Mouse (Mus musculus) kidney, embryonic 16.5 days (tissue): ENCODE measurements around the gene Eif2a. TPM values are rescaled to one million over a fixed set of nuclear protein-coding genes. Genes with fewer than 3 reads are reported as not detected.

Experiments used
- ATAC-seq: fragments of 200-750 bp; cut with Nextera tagmentation; 2 replicates; pipeline ENCODE4 v1.8.0; 2017; ENCODE audit warnings: moderate TSS enrichment; ENCODE audit not compliant: low FRiP score, low TSS enrichment
- H3K27ac ChIP-seq: fragments of 300-500 bp; sonication (generic); 2 replicates; pipeline ENCODE4 v1.5.1; 2014; ENCODE audit warnings: low read length
- H3K27me3 ChIP-seq: fragments of 300-500 bp; sonication (generic); 2 replicates; pipeline ENCODE4 v1.6.1; 2014; ENCODE audit warnings: low read length, control low read depth, mixed read lengths; ENCODE audit not compliant: insufficient read depth
- H3K36me3 ChIP-seq: fragments of 300-500 bp; sonication (generic); 2 replicates; pipeline ENCODE4 v1.6.1; 2014; ENCODE audit warnings: low read length, control low read depth, mixed read lengths; ENCODE audit not compliant: insufficient read depth
- H3K4me1 ChIP-seq: fragments of 300-500 bp; sonication (generic); 2 replicates; pipeline ENCODE4 v1.6.1; 2014; ENCODE audit warnings: low read length, control low read depth, mixed read lengths; ENCODE audit not compliant: insufficient read depth
- H3K4me2 ChIP-seq: fragments of 300-500 bp; sonication (generic); replicated peaks from 2 replicates; pipeline ENCODE4 v1.6.1; 2014; ENCODE audit warnings: low read depth, low read length
- H3K4me3 ChIP-seq: fragments of 300-500 bp; sonication (generic); 2 replicates; pipeline ENCODE4 v1.5.1; 2014; ENCODE audit warnings: mild to moderate bottlenecking, low read length
- H3K9ac ChIP-seq: fragments of 300-500 bp; sonication (generic); replicated peaks from 2 replicates; pipeline ENCODE4 v1.6.1; 2014; ENCODE audit warnings: low read length
- H3K9me3 ChIP-seq: fragments of 300-500 bp; sonication (generic); 2 replicates; pipeline ENCODE4 v1.6.1; 2016; ENCODE audit warnings: low read length, control low read depth
- WGBS: fragments of 180-500 bp; shearing (Covaris S2); extraction: QIAGEN DNeasy Blood & Tissue Kit; methylation state at CpG from one replicate; pipeline ENCODE4 v1.1.7; 2014; 5-methylcytosine and 5-hydroxymethylcytosine counted together
- polyA plus RNA-seq: library from polyadenylated mRNA; unstranded; fragments of >200 nt; fragmentation: Nextera tagmentation; extraction: Ambion mirVana; gene quantifications from 2 replicates; pipeline ENCODE4 v1.2.1, GENCODE M21; 2015

The Eif2a gene
- polyA plus RNA-seq, 1 experiment from 2014 or later: 55.5 TPM

- H3K9me3 ChIP-seq: no peaks in the 10 kb centered on the region
- H3K4me2 ChIP-seq: no peak overlapping the region
- H3K27me3 ChIP-seq: no peaks in the 10 kb centered on the region
- H3K36me3 ChIP-seq: no peaks in the 10 kb centered on the region
- H3K4me3 ChIP-seq: no peak overlapping the region
- H3K9ac ChIP-seq: no peak overlapping the region
- H3K4me1 ChIP-seq: no peaks in the 10 kb centered on the region
- ATAC-seq: no peak
- no peak overlapping the region for H3K27ac ChIP-seq
Measured at GRCm38 (mm10) chr3:58504676-58505075, 20.9 kb upstream of the Eif2a start.

- Histone ChIP-seq H3K4me2 (no peak overlapping the region), H3K36me3 (no peaks in the 10 kb centered on the region)
- ATAC-seq: no peak
Measured at GRCm38 (mm10) chr3:58508020-58508750, 17.4 kb upstream of the Eif2a start.

GRCm38 (mm10) chr3:58511581-58511980, 14.0 kb upstream of the Eif2a start:
- no peak overlapping the region for H3K27ac ChIP-seq
- no peaks in the 10 kb centered on the region for H3K27me3 ChIP-seq
- no peak overlapping the region for H3K4me2 ChIP-seq
- no peak for ATAC-seq
- no peaks in the 10 kb centered on the region for H3K36me3 ChIP-seq
- no peak overlapping the region for H3K4me3 ChIP-seq
- H3K9ac ChIP-seq: no peak overlapping the region
- no peaks in the 10 kb centered on the region for H3K4me1 ChIP-seq
- H3K9me3 ChIP-seq: no peaks in the 10 kb centered on the region

More at GRCm38 (mm10) chr3:58508020-58508750, 17.4 kb upstream of the Eif2a start:
- H3K27me3 ChIP-seq: no peaks in the 10 kb centered on the region
- H3K4me1 ChIP-seq: no peaks in the 10 kb centered on the region
- H3K9ac ChIP-seq: no peak overlapping the region
- no peak overlapping the region for H3K27ac ChIP-seq
- WGBS: 85% methylated on average over 7 of the region's 7 CpGs
- H3K4me3 ChIP-seq: no peak overlapping the region
- no peaks in the 10 kb centered on the region for H3K9me3 ChIP-seq

- no peak overlapping the region for H3K9ac ChIP-seq
- H3K4me2 ChIP-seq: no peak overlapping the region
- no peaks in the 10 kb centered on the region for H3K36me3 ChIP-seq
- no peak overlapping the region for H3K4me3 ChIP-seq
- H3K9me3 ChIP-seq: no peaks in the 10 kb centered on the region
- ATAC-seq: no peak
- no peaks in the 10 kb centered on the region for H3K4me1 ChIP-seq
- 81% methylated on average over 3 of the region's 3 CpGs for WGBS
- H3K27ac ChIP-seq: no peak overlapping the region
- no peaks in the 10 kb centered on the region for H3K27me3 ChIP-seq
Measured at GRCm38 (mm10) chr3:58512740-58513139, 12.9 kb upstream of the Eif2a start.

GRCm38 (mm10) chr3:58513483-58513882, 12.1 kb upstream of the Eif2a start:
- Histone ChIP-seq H3K27ac (no peak overlapping the region), H3K9ac (no peak overlapping the region), H3K4me3 (no peak overlapping the region), H3K27me3 (no peaks in the 10 kb centered on the region), H3K4me1 (no peaks in the 10 kb centered on the region), H3K4me2 (no peak overlapping the region), H3K9me3 (no peaks in the 10 kb centered on the region), H3K36me3 (no peaks in the 10 kb centered on the region)
- WGBS: 85% methylated on average over 4 of the region's 4 CpGs
- no peak for ATAC-seq

GRCm38 (mm10) chr3:58515947-58516601, 9.5 kb upstream of the Eif2a start:
- no peak overlapping the region for H3K9ac ChIP-seq
- H3K4me1 ChIP-seq: no peaks in the 10 kb centered on the region
- ATAC-seq: no peak
- H3K36me3 ChIP-seq: 0 out of 2 replicates have a peak, but pooled peaks cover 2% of the 10 kb centered on the region
- H3K4me2 ChIP-seq: no peak overlapping the region
- H3K27ac ChIP-seq: no peak overlapping the region
- H3K27me3 ChIP-seq: no peaks in the 10 kb centered on the region
- no peaks in the 10 kb centered on the region for H3K9me3 ChIP-seq
- WGBS: 40% methylated on average over 1 of the region's 1 CpGs
- no peak overlapping the region for H3K4me3 ChIP-seq

- H3K4me2 ChIP-seq: no peak overlapping the region
- H3K36me3 ChIP-seq: peaks cover 7% of the 10 kb centered on the region
- no peaks in the 10 kb centered on the region for H3K4me1 ChIP-seq
- H3K9ac ChIP-seq: no peak overlapping the region
- no peak overlapping the region for H3K27ac ChIP-seq
- no peaks in the 10 kb centered on the region for H3K9me3 ChIP-seq
- no peaks in the 10 kb centered on the region for H3K27me3 ChIP-seq
- WGBS: 50% methylated on average over 7 of the region's 7 CpGs
- no peak for ATAC-seq
- H3K4me3 ChIP-seq: no peak overlapping the region
Measured at GRCm38 (mm10) chr3:58516602-58516976, 9.0 kb upstream of the Eif2a start.

- no peak for ATAC-seq
- Histone ChIP-seq H3K27me3 (no peaks in the 10 kb centered on the region), H3K4me3 (no peak overlapping the region), H3K9me3 (no peaks in the 10 kb centered on the region), H3K27ac (no peak overlapping the region), H3K4me1 (no peaks in the 10 kb centered on the region), H3K36me3 (peaks cover 10% of the 10 kb centered on the region), H3K4me2 (no peak overlapping the region), H3K9ac (no peak overlapping the region)
- 55% methylated on average over 5 of the region's 5 CpGs for WGBS
Measured at GRCm38 (mm10) chr3:58517258-58517657, 8.4 kb upstream of the Eif2a start.

- Histone ChIP-seq H3K27ac (no peak overlapping the region), H3K4me3 (no peak overlapping the region), H3K27me3 (no peaks in the 10 kb centered on the region), H3K4me1 (no peaks in the 10 kb centered on the region), H3K9ac (no peak overlapping the region), H3K9me3 (no peaks in the 10 kb centered on the region), H3K36me3 (peaks cover 14% of the 10 kb centered on the region), H3K4me2 (no peak overlapping the region)
- no peak for ATAC-seq
- WGBS: 81% methylated on average over 5 of the region's 5 CpGs
Measured at GRCm38 (mm10) chr3:58517800-58518199, 7.8 kb upstream of the Eif2a start.

- no peak for ATAC-seq
Measured at GRCm38 (mm10) chr3:58518962-58519361, 6.7 kb upstream of the Eif2a start.

More at GRCm38 (mm10) chr3:58518962-58519361, 6.7 kb upstream of the Eif2a start:
- no peaks in the 10 kb centered on the region for H3K9me3 ChIP-seq
- H3K4me3 ChIP-seq: no peak overlapping the region
- H3K4me2 ChIP-seq: no peak overlapping the region
- H3K27ac ChIP-seq: no peak overlapping the region
- H3K27me3 ChIP-seq: no peaks in the 10 kb centered on the region
- peaks cover 17% of the 10 kb centered on the region for H3K36me3 ChIP-seq
- H3K9ac ChIP-seq: no peak overlapping the region
- WGBS: 76% methylated on average over 2 of the region's 2 CpGs
- H3K4me1 ChIP-seq: peaks cover 2% of the 10 kb centered on the region; the same call in 1 of the 2 replicates
